Mouse (Mus musculus) v-Abl transformed pro-B cells (cell line): ENCODE measurements around the gene Mov10.

Experiments
- in situ Hi-C, 2 experiments: fragments of 400-800 bp; cut with MboI; formaldehyde crosslinking; loops; one replicate each; pipeline ENCODE4 v1.15.1; 2025; ENCODE audit not compliant: unreplicated experiment in 2 of 2

The Mov10 gene

DNA sequence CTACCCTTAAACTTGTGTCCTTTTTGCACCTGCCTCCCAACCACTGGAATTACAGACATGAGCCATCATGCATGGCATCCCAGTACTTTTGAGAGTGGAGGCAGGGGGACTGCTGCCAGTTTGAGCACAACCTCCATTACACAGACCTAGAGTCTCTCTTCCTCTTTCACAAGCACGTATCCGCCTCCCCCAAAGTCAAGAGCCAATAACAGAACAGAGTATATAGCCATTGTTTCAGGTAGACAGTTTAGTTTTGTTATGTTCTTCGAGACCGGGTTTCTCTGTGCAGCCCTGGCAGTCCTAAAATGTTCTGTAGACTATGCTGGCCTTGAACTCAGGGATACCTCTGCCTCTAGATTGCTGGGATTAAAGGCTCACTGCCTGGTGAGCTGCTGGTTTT, 6.1 kb downstream of the Mov10 start:
- in situ Hi-C loops: no loop called here

DNA sequence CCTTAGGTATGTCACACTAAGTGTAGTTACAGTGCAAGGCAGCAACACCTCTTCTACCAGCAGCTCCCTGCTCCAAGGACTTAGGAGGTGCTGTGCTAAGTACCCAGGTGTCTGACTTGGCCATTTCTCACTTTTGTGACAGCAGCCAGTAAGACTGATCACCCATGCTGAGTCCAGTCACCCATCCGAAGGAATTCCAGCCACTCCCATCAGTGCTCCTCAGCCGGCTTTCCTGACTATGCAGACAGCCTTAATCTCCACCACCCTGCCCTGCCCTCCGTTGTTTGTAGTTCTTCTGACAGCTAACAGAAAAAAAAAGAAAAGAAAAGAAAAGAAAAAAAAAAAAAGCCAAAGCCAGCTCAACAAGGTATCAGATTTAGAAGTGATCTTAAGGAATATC, 6.6 kb downstream of the Mov10 start:
- in situ Hi-C loops: no loop called here

DNA sequence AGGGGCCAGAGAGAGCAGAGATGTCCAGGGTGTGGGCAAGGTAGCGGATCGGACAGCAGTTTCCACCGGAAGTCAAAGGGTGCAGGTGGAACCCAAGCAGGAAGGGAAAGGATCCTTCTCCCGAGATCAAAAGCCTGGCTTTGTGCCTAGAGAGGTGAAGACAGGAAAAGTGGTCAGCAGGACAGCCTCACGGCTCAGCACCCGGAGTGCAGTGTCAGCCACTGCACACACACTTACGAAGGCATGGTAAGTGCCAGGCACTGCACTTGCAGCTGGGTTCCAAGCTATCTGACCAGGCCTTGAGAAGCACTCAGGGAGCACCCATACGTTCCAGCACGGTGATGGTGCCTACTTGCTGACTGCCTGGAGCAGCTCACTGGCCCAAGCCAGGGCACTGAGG, 12.8 kb downstream of the Mov10 start:
- in situ Hi-C loops: no loop called here

DNA sequence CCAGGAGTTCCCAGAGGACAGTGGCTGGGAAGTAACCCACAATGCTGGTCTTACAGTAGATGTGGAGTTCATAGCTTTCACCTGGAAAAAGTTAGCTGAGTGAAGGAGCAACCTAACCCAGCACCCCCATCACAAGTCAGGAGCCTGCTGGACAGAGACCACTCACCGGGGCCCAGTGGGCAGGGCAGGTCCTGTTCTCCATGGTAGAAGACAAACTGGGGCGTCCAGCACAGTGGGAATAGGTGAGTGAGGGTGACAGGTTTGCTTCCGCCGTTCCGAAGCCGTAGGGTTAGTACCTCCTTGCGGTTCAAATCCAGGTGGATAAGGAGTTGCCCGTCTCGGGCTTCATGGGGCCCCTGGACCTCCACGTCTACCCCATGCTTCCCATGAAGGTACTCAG, 14.1 kb downstream of the Mov10 start:
- in situ Hi-C loops: no loop called here

DNA sequence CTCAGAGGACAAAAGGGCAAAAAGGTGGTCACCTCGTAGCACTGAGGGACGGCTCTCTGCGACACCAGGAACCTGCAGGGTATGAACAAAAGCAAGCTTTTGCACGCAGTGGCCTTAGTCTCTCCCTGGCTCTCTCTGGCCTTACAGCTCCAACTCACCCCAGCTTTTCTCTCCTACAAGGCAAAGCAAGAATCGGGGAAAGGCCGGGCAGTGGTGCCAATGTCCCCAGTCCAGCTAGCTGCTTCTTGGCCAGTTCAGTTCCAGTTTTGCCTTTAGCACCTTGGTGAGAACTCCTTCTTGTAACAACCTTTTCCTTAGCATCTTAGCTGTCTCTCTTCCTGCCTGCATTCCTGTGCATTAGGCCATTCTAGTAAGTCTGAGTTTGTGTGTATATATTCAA, 16.9 kb downstream of the Mov10 start:
- in situ Hi-C loops: no loop called here

DNA sequence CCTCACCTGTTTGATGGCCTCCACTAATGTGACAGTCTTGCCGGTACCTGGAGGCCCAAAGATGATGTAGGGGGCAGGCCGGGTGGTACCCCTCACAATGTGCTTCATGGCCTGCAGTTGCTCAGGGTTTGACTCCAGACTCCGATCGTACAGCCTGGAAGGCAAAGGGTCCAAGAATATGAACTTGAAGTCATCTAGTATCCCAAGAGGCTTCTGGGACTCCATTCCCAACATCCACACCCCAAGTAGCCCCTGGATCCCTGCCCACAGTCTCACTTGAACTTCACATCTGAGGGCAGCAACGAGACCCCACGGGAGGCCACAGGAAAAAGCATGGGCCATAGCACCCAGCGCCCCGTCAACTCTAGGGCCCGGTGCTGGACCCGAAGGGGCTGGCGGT, 17.7 kb downstream of the Mov10 start:
- in situ Hi-C loops: no loop called here

DNA sequence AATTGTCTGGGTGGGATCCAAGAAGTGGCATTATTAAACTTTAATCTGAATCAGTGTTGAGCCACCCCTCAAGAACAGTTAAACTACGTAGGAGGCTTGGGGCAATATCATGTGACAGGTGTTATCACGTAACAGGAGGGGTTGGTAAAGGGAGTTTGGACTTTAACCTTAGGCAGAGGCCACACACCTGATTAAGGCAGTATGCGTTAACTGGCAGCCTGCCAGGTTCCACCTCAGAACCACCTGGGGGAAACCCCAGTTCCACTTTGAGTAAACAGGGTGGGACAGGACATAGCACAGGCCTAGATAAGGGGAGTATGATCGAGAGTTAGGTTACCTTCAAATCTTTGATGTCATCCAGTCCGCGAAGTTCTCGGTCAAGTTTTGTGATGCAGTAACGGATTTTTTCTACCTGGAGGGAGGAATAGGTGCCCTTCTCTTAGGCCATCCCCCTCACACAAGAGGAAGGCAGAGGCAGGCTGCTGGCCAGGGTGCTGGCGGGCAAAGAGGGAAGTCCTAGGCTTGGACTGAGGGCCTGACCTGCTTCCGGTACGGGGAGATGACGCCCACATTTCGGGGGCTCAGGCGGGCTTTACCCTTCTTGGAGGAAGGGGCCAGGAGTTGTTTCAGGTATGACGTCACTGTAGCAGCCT, 21.8 kb downstream of the Mov10 start:
- in situ Hi-C loops: no loop called here

DNA sequence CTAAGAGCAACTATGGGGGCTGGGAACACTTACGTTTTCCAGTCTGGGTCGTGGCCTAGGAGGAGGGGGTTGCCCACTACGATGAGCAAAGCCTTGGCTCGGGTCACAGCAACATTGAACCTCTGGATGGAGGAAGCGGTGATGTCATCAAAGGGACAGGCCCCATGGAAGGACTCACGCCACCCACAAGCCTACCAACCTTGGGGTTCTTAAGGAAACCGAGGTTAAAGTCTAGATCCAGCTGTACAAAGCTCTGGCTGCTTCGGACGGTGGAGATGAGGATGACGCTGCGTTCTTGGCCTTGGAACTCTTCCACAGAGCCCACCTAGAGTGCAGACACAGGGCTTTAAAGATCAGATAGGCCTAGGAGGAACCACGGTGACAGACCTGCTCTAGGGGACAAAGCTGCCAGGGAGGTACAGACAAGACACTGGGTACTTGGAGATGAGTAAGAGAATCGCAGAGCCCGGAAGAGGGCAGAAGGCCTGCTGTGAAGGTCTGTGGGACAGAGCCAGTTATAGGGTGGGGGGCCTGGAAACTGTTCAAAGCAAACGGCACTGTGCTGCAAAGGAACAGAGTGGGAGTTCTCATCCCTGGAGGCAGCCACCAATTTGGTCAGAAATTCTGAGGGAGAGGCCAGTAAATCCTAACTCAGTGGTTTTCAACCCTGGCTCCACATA, 22.6 kb downstream of the Mov10 start:
- in situ Hi-C loops: no loop called here

DNA sequence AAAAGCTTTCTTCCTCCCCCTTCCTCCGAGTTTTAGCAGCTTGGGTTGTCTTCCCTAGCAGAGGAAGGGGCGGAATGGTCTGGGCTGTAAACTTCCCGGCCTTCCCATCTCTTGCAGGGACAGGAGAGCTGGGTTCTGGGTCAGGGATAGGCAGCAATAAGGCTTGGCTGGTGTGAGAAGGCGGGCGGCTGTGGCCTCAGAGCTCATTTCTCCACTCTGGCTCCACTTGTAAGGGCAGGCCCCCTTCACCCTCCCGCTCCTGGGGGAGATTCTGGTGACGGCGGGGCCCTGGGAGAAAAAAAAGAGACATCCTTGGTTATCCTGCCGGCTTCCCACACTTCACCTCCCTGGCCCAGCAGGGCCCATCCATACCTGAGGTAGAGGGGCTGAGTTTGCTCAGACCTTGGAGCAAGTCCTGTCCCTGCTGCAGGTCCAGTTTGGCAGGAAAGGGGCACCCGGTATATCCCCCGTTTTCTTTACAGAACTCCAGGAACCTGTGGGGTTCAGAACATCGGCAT, 23.4 kb downstream of the Mov10 start:
- in situ Hi-C loops: no loop called here

DNA sequence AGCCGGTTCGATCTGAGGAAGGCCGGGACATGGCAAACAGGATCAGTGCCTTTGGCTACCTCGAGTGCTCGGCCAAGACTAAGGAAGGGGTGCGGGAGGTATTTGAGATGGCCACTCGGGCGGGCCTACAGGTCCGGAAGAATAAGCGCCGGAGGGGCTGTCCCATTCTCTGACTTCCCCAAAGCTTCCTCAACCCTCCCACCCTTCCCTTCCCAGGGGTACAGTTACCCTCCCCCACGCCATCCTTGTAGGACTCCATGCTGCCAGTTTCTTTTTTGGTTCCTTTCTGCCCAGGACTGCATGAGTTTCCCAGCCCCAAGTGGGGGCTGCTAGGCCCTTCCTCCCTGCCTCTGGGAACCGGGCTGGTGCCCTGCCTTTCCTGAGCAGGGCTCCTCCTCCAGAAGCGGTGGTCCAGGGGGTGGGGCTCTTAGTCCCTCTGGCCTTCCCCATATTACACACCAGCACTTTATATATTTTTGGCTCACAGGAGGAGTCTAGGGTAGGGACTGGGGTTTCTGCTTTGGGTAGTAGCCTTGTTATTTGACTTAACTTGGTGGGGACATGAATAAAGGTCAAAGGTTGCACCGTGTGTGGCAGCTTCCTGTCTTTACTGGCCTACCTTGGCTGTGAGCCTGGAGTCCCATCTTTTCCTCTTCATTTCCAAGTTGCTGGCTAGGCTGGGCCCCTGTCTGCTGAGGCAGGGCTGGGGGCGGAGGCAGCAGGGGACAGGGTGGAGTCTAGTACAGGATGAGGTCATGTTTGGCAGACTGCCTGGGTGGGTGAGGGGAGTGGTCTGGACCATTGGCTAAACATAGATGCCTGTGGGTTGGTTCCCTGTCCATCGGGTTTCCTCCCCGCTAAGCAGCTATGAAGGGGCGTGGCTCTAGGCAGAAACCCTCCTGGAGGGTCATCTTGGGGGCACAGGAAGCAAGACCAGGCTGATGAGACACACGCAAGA, 24.2 kb downstream of the Mov10 start:
- in situ Hi-C loops: no loop called here

DNA sequence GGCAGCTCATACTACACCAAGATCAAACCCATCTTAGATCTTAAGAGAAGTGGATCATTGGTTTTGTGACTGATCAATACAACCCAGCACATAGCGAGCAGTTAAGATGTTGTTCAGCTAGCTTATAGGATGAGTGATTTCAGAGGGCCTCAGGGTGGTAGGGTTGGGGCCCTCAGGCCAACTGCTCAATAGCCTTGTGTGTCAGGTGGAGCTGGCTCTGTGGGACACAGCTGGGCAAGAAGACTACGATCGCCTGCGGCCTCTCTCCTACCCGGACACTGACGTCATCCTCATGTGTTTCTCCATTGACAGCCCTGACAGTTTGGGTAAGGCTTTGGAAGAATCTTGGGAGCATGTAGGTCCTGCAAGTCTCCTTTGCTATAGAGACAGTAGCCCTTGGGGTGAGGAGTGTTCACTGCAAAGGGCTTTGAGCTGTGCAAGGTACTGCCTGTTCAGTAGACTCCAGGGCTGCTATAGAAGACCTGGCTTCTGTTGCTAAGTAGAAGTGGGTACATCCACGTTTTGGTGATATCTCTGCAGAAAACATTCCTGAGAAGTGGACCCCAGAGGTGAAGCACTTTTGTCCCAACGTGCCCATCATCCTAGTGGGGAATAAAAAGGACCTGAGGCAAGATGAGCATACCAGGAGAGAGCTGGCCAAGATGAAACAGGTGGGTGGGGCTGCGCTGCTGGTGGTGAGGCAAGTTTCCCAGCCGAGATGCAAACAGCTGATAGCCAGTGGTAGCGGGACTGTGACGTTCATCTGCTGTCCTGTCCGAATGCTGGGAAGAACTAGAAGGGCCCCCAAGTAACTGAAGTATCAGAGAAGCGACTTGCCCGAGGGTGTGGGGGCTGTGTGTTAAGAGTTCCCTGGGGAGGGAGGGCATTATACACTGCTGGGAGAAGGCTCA, 25.7 kb downstream of the Mov10 start:
- in situ Hi-C loops: no loop called here

DNA sequence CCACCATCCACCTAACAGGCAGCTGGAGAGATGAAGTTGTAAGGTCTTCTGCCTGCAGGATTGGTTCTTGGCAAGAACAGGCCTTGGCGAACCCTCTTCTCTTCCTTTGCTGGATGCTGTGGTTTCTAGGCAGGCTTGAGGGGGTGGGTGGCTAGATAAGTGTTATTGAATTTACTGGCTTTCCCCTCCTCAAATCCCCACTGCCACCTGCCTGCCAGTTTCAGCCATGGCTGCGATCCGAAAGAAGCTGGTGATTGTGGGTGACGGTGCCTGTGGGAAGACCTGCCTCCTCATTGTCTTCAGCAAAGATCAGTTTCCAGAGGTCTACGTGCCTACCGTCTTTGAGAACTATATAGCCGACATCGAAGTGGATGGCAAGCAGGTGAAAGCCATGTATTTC, 26.7 kb downstream of the Mov10 start:
- in situ Hi-C loops: no loop called here

DNA sequence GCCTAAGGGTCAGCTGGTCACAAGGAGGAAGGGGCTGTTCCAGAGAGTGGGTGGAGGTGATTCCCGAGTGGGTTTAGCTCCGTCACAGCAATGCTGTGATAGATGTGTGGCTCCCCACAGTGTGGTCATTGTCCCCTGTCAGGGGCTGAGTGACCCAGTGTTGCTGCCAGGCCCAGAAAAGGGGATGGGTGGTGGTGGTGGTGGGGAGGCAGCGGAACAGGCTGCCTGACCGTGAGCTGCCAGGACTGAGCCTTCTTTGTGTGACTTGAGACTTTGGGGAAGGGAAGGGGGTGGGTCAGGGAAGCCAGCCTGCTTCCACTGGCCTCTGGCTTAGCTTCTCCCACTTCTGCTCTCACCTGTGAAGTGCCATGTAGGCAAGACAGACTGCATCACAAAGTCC, 27.3 kb downstream of the Mov10 start:
- in situ Hi-C loops: no loop called here

DNA sequence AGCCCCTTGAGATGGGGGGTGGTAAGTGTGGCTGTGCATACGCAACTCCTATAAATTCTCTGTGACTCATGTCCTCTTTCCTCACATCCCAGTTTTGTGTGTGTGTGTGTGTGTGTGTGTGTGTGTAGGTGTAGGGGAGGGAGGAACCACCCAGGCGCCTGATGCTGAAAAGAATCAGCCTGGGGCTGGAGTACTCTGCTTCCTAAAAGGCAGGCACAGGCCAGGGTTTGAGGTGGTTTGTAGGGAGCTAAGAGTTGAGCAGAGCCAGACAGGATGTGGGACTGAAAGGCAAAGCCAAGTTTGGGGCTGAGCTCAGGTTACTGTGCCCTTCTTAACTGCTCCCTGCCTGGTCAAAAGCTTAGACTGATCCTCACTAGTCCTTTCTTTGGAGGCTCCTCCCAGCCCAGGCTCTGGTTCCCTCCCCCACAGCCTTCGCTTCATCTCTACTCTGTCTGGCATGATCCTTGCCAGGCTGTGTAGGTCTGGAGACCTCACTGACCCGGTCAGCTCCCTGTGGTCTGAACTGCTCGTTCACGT, 27.9 kb downstream of the Mov10 start:
- in situ Hi-C loops: no loop called here

DNA sequence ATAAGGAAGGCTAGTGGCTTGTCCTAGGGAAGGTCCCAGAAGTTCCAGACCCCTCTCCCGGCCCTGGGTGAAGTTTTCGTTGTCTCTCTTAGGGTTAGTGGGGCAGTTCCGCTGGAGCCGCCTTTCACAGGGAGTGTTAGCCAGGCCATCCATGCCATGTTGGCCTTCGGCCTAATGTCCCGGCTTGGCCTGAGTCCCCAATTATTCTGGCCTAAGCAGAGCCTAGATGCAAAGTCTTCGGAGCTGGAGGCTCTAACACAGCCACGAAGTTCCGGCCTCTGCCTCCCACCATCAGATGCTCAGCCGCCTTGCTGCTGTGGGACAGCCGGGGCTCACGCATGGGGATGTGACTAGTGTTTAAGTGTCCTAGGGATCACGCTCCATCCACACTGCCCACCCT, 28.5 kb downstream of the Mov10 start:
- in situ Hi-C loops: loop anchor here (5.0 to 10.0 kb wide), 2 partner anchors 175 to 182 kb away; partner anchors contain the start of gene Wnt2b (in 1 of the 2)

DNA sequence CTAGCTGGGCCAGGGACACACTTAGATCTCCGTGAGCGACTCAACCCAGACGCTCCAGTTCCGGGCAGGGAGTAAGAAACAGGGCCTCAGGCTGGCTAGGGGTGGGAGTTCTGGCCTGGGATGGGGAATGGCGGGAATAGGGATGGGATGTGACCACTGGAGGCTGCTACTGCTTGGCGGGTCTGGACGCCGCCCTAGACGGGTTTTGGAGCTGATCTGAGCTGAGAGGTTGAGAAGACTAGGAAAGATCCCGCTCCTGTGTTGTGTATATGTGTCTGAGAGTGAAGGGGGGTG, 29.1 kb downstream of the Mov10 start:
- in situ Hi-C loops: loop anchor here (5.0 to 10.0 kb wide), 2 partner anchors 176 to 183 kb away; partner anchors contain the start of gene Wnt2b (in 1 of the 2)

DNA sequence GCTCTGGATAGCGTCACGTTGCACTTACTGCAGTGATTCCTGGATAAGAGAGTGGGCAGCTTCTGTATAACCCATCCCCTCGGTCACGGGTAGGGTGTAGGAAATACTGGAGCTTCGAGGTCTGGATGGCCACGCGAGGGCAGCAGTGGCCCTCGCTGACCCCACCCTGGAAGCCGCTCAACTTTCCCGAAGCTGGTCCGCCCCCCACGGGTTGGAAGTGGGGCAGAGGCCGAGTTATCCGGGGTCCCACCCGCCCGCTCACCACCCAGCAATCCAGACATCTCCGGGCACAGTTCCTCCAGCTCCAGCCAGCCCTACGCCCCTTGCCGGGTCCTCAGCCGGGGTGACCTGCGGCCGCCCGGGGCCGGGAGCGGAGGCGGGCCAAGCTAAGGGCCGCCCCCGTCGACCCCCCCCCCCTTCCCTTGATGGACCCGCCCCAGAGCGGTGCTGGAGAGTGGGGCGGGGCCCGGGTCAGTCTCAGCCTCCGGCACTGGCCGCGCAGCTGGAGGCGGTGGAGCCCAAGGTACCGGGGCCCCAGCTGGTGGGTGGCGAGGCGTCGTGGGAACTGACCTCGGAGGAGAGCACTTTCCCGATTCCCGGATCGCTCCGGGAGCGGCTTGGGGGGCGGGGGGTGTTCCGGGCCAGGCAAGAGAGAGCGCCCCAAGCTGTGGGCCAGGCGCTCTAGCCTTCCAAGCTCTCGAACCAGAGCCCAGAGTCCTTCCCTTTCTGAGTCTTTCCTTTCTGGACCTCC, 29.6 kb downstream of the Mov10 start:
- in situ Hi-C loops: loop anchor here (5.0 to 10.0 kb wide), 2 partner anchors 176 to 184 kb away; partner anchors contain the start of gene Wnt2b (in 1 of the 2)

DNA sequence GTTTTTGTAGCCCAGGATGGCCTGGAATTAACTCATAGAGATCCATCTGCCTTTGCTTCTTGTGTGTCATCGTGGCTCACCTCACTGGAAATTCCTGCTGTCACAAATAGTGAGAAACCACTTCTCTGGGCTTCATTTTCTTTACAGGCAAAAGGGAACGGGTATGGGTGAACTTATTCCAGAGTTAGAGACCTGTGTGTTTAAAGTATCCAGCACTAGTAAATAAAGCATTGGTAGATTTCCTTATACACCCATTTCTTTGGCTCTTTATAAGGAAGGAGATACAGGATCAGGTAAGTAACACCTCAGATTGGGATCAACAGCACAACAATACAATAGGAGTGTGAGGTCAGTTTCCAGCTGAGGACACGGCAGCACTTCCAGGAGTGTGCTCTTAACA, 30.3 kb downstream of the Mov10 start, which contains the start of gene Rhoc:
TSS of gene Rhoc (plus strand) at position 301 of the 400 bp plus-strand sequence.
- in situ Hi-C loops: loop anchor here (5.0 to 10.0 kb wide), 2 partner anchors 177 to 184 kb away; partner anchors contain the start of gene Wnt2b (in 1 of the 2)

DNA sequence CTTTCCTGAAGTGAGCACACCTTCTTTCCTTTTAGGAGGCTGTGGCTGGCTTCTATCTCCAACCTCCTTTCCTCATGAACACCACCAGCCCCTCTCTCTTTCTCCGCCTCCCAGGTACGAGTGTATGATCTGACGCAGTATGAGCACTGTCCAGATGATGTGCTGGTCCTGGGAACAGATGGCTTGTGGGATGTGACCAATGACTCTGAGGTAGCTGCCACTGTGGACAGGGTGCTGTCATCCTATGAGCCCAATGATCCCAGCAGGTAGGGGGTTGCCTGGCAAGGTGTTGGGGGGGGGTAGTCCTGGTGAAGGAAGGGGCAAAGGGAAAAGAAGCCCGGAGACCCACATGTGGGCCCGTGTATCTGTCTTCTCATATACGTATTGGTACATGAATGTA, 33.1 kb downstream of the Mov10 start:
- in situ Hi-C loops: loop anchor here (5.0 to 10.0 kb wide), 2 partner anchors 180 to 187 kb away; partner anchors contain the start of gene Wnt2b (in 1 of the 2)
